Mouse (Mus musculus): ENCODE measurements at regions not wholly inside any gene's neighbourhood (a gene's known extent, or its start where the extent isn't known, plus 50 kb on each side); places are given as distances from the start of the nearest gene placed in this dataset.
"Not testable (repeated sequence)": the region's sequence is repeated elsewhere in the genome, so short reads cannot be mapped to it uniquely, and the experiment has no call there.

GRCm38 (mm10) chr5:51982780-51983179 is 207.5 kb downstream of the Dhx15 start:
- Histone ChIP-seq H3K36me3 (ENCODE audit: control insufficient read depth, insufficient read depth, low read length) (no peaks in the 10 kb centered on the region), H3K4me3 (ENCODE audit: insufficient read depth, low read depth, low read length) (no peak overlapping the region), H3K27me3 (ENCODE audit: control insufficient read depth, insufficient read depth, low read length) (no peaks in the 10 kb centered on the region), H3K79me2 (ENCODE audit: control insufficient read depth, insufficient read depth, low read length) (no peaks in the 10 kb centered on the region), H3K4me1 (ENCODE audit: control insufficient read depth, insufficient read depth, low read length) (no peaks in the 10 kb centered on the region), H3K9ac (ENCODE audit: low read depth, low read length) (no peak overlapping the region), H3K27ac (replicated peaks; ENCODE audit: insufficient read depth, low read depth, low read length) (no peak overlapping the region)
- 87% methylated on average over 7 of the region's 7 CpGs for WGBS
- no peak for TF ChIP-seq POLR2A (IDR thresholded peaks at IDR 0.05; ENCODE audit: extremely low read depth, insufficient read depth, low read length)
- no peak for TF ChIP-seq CTCF (IDR thresholded peaks at IDR 0.05; ENCODE audit: low read depth, low read length)
- no peak for DNase-seq (ENCODE audit: extremely low read depth, low read depth, low spot score)

- TF ChIP-seq POLR2A (IDR thresholded peaks at IDR 0.05; ENCODE audit: extremely low read depth, insufficient read depth, low read length) (no peak), CTCF (IDR thresholded peaks at IDR 0.05; ENCODE audit: low read depth, low read length) (no peak)
- no peaks in the 10 kb centered on the region for H3K79me2 ChIP-seq (ENCODE audit: control insufficient read depth, insufficient read depth, low read length)
- H3K9ac ChIP-seq (ENCODE audit: low read depth, low read length) = no peak overlapping the region
- H3K36me3 ChIP-seq (ENCODE audit: control insufficient read depth, insufficient read depth, low read length) = no peaks in the 10 kb centered on the region
- WGBS = 89% methylated on average over 5 of the region's 5 CpGs
- H3K27me3 ChIP-seq (ENCODE audit: control insufficient read depth, insufficient read depth, low read length) = no peaks in the 10 kb centered on the region
- no peak for DNase-seq (ENCODE audit: extremely low read depth, low read depth, low spot score)
- no peak overlapping the region for H3K27ac ChIP-seq (replicated peaks; ENCODE audit: insufficient read depth, low read depth, low read length)
- H3K4me1 ChIP-seq (ENCODE audit: control insufficient read depth, insufficient read depth, low read length) = no peaks in the 10 kb centered on the region
- no peak overlapping the region for H3K4me3 ChIP-seq (ENCODE audit: insufficient read depth, low read depth, low read length)
Observed at GRCm38 (mm10) chr5:51980901-51981300, 209.4 kb downstream of the Dhx15 start.

GRCm38 (mm10) chr5:51952499-51952898 is 237.8 kb downstream of the Dhx15 start:
- DNase-seq (ENCODE audit: extremely low read depth, low read depth, low spot score) = no peak
- no peak for TF ChIP-seq POLR2A (IDR thresholded peaks at IDR 0.05; ENCODE audit: extremely low read depth, insufficient read depth, low read length)
- TF ChIP-seq CTCF (IDR thresholded peaks at IDR 0.05; ENCODE audit: low read depth, low read length) = no peak
- H3K4me3 ChIP-seq (ENCODE audit: insufficient read depth, low read depth, low read length) = no peak overlapping the region
- H3K9ac ChIP-seq (ENCODE audit: low read depth, low read length) = no peak overlapping the region
- no peaks in the 10 kb centered on the region for H3K79me2 ChIP-seq (ENCODE audit: control insufficient read depth, insufficient read depth, low read length)
- no peak overlapping the region for H3K27ac ChIP-seq (replicated peaks; ENCODE audit: insufficient read depth, low read depth, low read length)
- H3K27me3 ChIP-seq (ENCODE audit: control insufficient read depth, insufficient read depth, low read length) = no peaks in the 10 kb centered on the region
- WGBS = 82% methylated on average over 5 of the region's 5 CpGs
- H3K36me3 ChIP-seq (ENCODE audit: control insufficient read depth, insufficient read depth, low read length) = no peaks in the 10 kb centered on the region
- H3K4me1 ChIP-seq (ENCODE audit: control insufficient read depth, insufficient read depth, low read length) = no peaks in the 10 kb centered on the region

GRCm38 (mm10) chr5:51949996-51950395 is 240.3 kb downstream of the Dhx15 start:
- no peaks in the 10 kb centered on the region for H3K36me3 ChIP-seq (ENCODE audit: control insufficient read depth, insufficient read depth, low read length)
- 82% methylated on average over 5 of the region's 5 CpGs for WGBS
- TF ChIP-seq CTCF (IDR thresholded peaks at IDR 0.05; ENCODE audit: low read depth, low read length) = no peak
- TF ChIP-seq POLR2A (IDR thresholded peaks at IDR 0.05; ENCODE audit: extremely low read depth, insufficient read depth, low read length) = no peak

GRCm38 (mm10) chr5:51946062-51946461 is 244.3 kb downstream of the Dhx15 start:
- H3K4me3 ChIP-seq (ENCODE audit: insufficient read depth, low read depth, low read length) = no peak overlapping the region
- H3K4me1 ChIP-seq (ENCODE audit: control insufficient read depth, insufficient read depth, low read length) = no peaks in the 10 kb centered on the region
- no peaks in the 10 kb centered on the region for H3K79me2 ChIP-seq (ENCODE audit: control insufficient read depth, insufficient read depth, low read length)
- H3K27ac ChIP-seq (replicated peaks; ENCODE audit: insufficient read depth, low read depth, low read length) = no peak overlapping the region
- H3K9ac ChIP-seq (ENCODE audit: low read depth, low read length) = no peak overlapping the region
- H3K36me3 ChIP-seq (ENCODE audit: control insufficient read depth, insufficient read depth, low read length) = no peaks in the 10 kb centered on the region
- WGBS = 91% methylated on average over 3 of the region's 3 CpGs
- H3K27me3 ChIP-seq (ENCODE audit: control insufficient read depth, insufficient read depth, low read length) = no peaks in the 10 kb centered on the region
- TF ChIP-seq CTCF (IDR thresholded peaks at IDR 0.05; ENCODE audit: low read depth, low read length) (no peak), POLR2A (IDR thresholded peaks at IDR 0.05; ENCODE audit: extremely low read depth, insufficient read depth, low read length) (no peak)
- no peak for DNase-seq (ENCODE audit: extremely low read depth, low read depth, low spot score)

More at GRCm38 (mm10) chr5:51949996-51950395, 240.3 kb downstream of the Dhx15 start:
- Histone ChIP-seq H3K9ac (ENCODE audit: low read depth, low read length) (no peak overlapping the region), H3K27me3 (ENCODE audit: control insufficient read depth, insufficient read depth, low read length) (no peaks in the 10 kb centered on the region), H3K27ac (replicated peaks; ENCODE audit: insufficient read depth, low read depth, low read length) (no peak overlapping the region), H3K4me3 (ENCODE audit: insufficient read depth, low read depth, low read length) (no peak overlapping the region), H3K4me1 (ENCODE audit: control insufficient read depth, insufficient read depth, low read length) (no peaks in the 10 kb centered on the region), H3K79me2 (ENCODE audit: control insufficient read depth, insufficient read depth, low read length) (no peaks in the 10 kb centered on the region)
- no peak for DNase-seq (ENCODE audit: extremely low read depth, low read depth, low spot score)

- not testable (repeated sequence) for H3K79me2 ChIP-seq (ENCODE audit: control insufficient read depth, insufficient read depth, low read length); H3K36me3 ChIP-seq (ENCODE audit: control insufficient read depth, insufficient read depth, low read length); DNase-seq (ENCODE audit: extremely low read depth, low read depth, low spot score); H3K4me3 ChIP-seq (ENCODE audit: insufficient read depth, low read depth, low read length); H3K4me1 ChIP-seq (ENCODE audit: control insufficient read depth, insufficient read depth, low read length); H3K27me3 ChIP-seq (ENCODE audit: control insufficient read depth, insufficient read depth, low read length); H3K27ac ChIP-seq (replicated peaks; ENCODE audit: insufficient read depth, low read depth, low read length); H3K9ac ChIP-seq (ENCODE audit: low read depth, low read length)
- WGBS = 58% methylated on average over 4 of the region's 4 CpGs
Observed at GRCm38 (mm10) chr5:51941925-51942291, 248.4 kb downstream of the Dhx15 start.
